Mouse (Mus musculus) monocyte, adult 2 months (primary cell): ENCODE results near the gene Eno4.
A peak's percentile ranks its signal among the peaks of the same experiment; 100 is the strongest.

Experiments
- DNase-seq, 2 experiments: peaks; one replicate each; pipeline ENCODE4 v3.0.0; 2022; ENCODE audit warnings: low spot score in 2 of 2, low read depth in 1 of 2

Eno4 gene

DNA sequence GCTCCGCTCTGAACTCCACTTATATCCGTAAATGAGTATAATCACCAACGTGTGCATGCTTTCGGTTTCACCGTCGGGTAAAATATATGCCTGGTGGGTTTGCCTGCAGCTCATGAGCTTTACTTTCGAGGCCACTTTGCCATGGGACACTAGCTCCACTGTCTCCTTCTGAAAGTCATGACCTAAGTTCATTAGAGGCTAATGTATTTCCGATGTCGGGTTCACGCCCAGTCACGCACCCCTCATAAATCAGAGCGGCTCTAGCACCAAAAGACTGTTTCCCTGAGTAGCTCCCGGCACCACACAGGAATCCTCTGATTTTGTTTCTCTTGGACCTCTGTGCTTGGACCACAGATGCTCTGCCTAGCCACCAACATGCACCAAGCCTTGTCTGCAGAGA lies 27.6 kb downstream of the Eno4 start:
- DNase-seq: no peak

GRCm38 (mm10) chr19:58974126-58974525 lies 30.9 kb downstream of the Eno4 start:
- DNase-seq: no peak

- no peak for DNase-seq
Observed at GRCm38 (mm10) chr19:58975216-58975863, 32.1 kb downstream of the Eno4 start.

- peak in 1 of 2 experiments; percentile 2 for DNase-seq
Observed at GRCm38 (mm10) chr19:58978401-58979171, 35.4 kb downstream of the Eno4 start.

GRCm38 (mm10) chr19:58979436-58980055 lies 36.3 kb downstream of the Eno4 start:
- no peak for DNase-seq

DNA sequence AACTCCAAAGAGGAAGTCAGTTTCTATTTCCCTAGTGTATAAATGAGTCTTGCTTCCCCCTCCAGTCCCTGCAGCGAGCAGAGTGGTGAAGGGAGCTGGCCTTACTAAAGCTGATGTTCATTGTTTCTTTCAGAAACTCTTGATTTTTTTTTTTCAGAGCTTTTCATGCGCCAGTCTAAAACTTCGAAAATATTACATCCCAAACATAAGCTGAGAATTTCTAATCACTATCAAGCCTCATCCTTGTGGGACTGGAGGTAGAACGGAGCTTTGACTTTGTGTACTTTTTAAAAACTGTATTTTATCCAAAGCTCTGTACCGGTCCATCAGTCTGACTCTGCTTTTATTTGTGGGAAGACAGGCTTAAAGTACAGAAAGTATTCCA lies 36.8 kb downstream of the Eno4 start:
- no peak for DNase-seq

- no peak for DNase-seq
Observed at GRCm38 (mm10) chr19:58981571-58981970, 38.3 kb downstream of the Eno4 start.

GRCm38 (mm10) chr19:59002827-59003226 lies 59.6 kb downstream of the Eno4 start:
- DNase-seq: no peak

DNA sequence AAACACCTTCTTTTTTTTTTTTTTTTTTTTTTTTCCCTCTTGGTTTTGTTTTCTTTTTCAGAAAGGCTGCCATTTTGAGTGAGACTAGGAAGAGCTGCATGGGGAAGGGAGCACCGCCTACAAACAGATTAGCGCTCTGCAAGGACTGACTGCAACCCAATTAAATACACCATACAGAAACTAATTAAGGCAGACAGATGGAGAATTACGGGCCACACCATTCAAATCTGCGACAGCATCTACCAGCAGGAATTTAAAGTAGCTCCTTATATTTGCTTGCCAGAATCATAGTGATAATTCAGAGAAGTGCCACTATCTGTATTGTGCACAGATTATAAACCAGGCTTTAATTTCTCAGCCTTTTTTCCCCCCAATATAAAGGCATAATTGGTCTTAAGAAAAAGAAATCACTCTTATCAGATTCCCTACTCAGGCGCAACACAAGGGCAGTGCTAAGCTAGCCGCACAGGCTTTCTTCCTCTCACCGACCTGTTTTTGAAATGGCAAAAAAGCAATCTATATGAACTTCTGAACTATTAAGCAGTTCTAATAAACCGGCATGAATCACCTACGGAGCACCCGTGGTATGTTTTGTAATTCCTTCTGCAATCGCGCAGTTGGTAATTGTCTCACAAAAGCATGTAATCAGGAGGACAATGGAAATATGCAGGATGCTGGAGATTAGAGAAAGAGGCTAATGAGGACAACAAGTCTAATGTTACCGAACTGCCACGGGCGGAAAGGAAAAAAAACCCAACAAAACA lies 63.5 kb downstream of the Eno4 start:
- no peak for DNase-seq

- DNase-seq: no peak
Observed at GRCm38 (mm10) chr19:59010802-59011201, 67.6 kb downstream of the Eno4 start.
